Mouse (Mus musculus): ENCODE data around the gene Dtnb.

GRCm38 (mm10) chr12:3723762-3724161, 151.6 kb downstream of the Dtnb start:
- no peak for TF ChIP-seq CTCF (IDR thresholded peaks at IDR 0.05; ENCODE audit: low read depth)
- no peak for TF ChIP-seq EP300 (IDR thresholded peaks at IDR 0.05; ENCODE audit: low read depth)

Measured in heart, postnatal 0 days (tissue).